Mouse (Mus musculus) A20 (cell line): ENCODE measurements around the gene Dnajb6.
"Not testable (repeated sequence)": the region's sequence is repeated elsewhere in the genome, so short reads cannot be mapped to it uniquely, and the experiment has no call there.

Source experiments
- DNase-seq: peaks from one replicate; pipeline ENCODE4 v3.0.0-alpha.2; 2011; ENCODE audit warnings: low read depth, low spot score

Dnajb6 gene

DNA sequence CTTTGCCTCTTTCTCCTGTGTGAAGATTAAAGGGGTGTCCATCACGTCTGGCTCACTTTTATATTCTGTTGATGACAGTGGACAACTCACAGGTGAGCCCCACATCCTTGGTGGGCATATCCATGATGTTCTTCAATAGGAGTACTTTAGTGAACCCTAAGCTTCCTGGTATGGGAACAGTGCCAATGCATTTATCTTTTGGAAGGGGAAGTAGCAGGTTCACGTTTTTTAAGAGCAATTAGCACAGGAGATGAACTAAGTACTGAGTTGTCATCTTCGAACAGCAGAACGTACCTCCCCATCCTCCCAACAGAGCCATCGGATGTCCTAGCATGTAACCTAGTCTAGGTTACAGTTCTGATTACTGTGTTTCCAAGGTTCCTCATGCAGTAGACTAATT, 23.8 kb downstream of the Dnajb6 start:
- DNase-seq = no peak

DNA sequence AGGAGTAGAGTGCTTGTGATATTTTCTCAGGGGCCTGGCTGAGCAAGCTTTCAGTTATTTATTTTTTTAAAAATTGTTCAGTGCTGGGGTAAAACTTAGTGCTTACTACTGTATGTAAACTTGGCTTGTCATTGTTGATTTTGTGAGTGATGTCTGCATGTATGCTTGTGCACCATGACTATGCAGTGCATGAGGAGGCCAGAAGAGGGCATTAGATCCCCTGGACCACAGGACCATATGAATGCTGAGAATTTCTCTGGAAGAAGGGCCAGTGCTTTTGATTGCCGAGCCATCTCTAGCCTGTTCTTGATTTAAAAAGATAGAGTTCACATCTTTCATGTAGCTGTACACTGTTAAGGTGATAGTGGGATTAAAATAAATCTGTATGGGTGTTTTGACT, 35.4 kb downstream of the Dnajb6 start:
- peak; percentile 48 for DNase-seq

DNA sequence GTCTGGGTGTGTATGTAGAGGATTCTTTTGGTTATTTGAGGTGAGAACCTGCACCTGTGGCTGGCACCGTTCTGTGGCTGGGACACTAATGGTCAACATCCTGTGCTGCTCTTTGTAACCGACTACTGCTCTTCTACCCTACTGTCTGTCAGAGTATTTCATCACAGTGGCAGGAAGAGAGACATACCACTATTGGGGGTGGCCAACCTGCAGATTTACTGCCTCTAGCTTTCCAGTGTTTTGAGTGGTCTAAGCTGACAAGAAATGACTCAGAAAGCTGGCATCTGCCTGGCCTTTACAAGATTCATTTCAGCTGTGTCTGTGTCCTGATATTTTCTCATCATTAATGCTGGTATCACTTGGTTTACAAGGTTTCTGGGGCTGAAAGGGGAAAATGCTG, 36.5 kb downstream of the Dnajb6 start:
- DNase-seq = peak; percentile 63

- peak; percentile 50 for DNase-seq
Measured at GRCm38 (mm10) chr5:29772651-29773330, 37.3 kb downstream of the Dnajb6 start.

DNA sequence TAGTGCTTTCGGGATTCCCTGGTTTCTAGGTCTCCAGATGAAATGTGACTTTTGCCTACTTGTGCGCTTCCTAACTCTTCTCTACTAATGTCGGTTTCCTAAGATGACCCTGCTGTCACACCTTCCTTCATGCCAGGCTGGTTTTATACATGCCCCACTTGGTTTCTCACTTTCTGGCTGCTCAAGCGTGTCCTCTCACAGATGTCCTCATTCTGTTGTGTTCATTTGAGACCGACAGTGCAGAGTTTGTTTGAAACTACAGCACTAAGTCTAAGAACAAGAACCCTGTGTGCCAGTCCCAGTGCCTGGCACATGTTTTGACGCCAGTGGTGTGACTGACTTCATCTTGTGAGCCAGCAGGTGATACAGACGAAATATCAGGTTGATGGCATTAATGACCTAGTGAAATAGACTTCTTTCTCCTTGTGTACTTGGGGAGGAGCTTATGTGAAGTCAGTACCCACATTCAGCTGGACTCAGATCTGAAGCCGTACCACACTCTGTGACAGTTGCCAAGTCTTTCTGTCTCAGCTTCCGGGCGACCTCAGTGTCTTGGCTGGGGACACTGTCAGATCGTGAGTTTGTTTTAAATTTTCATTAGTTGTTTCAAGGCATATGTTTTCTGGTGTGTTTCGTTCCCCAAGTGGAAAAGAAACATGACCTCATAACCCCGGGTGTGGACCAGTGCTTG, 38.1 kb downstream of the Dnajb6 start:
- peak; percentile 87 for DNase-seq

- DNase-seq = no peak
Measured at GRCm38 (mm10) chr5:29775437-29775836, 39.9 kb downstream of the Dnajb6 start.

DNA sequence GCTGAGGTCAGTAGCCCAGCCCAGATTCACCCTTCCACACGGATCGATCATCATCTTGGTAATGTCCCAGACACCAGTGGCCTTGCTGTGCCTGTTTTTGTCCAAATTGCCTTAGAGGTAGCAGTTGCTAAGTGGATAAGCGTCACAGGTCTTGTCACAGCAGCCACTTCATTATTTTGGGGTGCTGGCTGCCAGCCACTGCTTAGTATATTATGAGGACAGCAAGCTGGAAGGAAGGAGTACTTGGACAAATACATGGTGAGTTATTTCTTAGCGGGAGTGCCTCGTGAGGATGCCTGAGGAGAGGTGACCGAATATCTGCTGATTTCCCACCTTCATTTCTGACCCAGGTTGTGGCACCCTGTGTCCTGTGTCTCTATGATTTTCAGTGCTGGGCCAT, 42.5 kb downstream of the Dnajb6 start:
- DNase-seq = no peak

- not testable (repeated sequence) for DNase-seq
Measured at GRCm38 (mm10) chr5:29779733-29780132, 44.2 kb downstream of the Dnajb6 start.

DNA sequence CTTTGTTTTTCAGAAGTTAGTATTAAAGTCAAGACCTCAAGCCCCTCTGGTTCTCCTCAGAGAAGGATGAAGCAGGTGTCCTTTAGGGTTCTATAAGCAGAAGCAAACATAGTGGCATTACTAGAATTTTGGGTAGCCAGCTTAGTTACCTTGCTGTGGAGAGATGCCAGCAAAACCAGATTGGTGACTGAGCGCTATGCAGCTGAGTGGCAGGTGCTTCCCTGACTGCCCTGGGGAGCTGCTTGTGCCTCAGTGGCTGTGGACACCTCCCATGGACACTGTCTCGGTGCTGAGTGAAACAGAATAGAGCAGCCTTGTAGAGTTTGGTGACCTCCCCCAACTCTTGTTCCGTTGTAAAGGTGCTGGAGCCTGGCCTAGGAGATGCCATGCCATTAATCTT, 46.8 kb downstream of the Dnajb6 start:
- DNase-seq = no peak

- DNase-seq = not testable (repeated sequence)
Measured at GRCm38 (mm10) chr5:29784906-29785305, 49.4 kb downstream of the Dnajb6 start.

DNA sequence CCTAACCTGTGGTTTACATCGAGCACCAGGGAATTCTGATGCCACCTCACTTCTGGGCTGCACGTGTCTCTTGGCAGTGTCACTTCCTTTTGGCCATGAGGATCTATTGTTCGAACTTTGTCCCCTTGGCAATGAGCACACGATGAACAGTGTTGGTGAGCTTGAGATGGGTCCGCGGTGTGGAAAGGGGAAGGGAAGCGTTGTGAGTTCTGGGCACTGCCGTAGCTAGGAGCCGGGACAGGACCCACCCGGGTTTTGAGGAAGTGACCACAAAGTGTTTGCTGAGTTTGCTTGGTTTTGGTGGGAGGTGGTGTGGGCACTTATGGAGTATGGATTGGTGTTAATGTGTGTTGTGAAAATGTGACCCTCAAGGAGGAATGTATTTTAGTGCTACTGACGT, 50.5 kb downstream of the Dnajb6 start:
- not testable (repeated sequence) for DNase-seq

DNA sequence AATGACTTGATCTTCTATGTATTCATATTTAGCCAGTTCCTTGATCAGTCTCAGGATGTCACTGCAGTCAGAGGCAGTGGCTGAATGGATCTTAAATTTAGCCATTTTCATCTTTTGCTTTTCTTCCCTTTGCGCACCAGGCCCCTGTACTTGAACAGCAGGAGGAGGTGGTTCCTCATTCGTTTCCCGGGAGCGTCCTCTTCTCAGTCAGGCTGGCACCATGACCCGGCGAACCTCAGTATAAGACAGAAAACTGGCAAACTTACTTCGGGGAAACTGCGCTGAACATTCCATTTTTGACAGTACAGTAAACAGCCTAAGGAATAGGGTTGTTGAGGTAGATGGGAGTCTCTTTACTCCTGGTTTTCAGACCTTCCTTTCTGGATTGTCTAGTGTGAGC, 59.4 kb downstream of the Dnajb6 start:
- DNase-seq = not testable (repeated sequence)

DNA sequence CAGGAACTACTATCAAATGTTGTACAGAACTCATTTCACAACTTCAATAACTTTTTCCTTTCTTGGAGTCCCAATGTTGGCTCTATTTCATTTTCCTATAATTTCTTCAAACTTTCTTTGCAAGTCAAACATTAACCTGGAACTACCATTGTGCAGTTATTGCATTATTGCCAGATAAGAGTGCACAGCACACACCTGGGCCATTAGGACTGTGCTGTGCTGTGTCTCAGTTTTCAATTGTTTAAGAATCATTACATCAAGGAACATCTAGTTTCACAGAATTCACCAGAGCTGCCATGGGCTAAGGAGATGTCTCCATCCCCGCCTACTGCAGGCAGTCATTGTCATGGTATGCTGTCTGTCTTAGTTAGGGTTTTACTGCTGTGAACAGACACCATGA, 73.5 kb downstream of the Dnajb6 start:
- no peak for DNase-seq

DNA sequence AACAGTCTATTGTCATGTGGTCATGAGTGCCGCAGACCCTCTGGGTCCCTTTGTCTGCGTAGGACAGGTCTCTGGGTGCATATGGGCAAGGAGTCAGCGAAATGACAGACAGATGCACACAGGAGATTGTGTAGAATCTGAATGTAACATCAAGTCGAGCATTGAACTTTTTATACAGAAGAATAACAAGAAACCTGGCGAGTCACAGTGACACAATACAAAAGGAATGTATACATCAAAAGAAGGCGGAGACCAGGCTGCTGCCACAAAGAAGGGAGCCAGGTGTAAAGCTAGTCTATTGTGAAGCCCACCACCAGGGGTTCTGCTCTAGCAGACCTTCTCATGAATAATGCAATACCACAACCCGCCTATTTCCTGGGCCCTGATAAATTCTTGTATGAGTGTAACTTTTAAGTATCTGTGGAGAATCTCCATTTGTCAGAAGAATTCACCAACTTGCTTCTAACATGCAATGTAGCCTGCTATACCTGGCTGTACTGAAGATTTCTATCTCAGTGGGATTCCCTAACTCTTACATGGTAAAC, 76.0 kb downstream of the Dnajb6 start:
- not testable (repeated sequence) for DNase-seq

DNA sequence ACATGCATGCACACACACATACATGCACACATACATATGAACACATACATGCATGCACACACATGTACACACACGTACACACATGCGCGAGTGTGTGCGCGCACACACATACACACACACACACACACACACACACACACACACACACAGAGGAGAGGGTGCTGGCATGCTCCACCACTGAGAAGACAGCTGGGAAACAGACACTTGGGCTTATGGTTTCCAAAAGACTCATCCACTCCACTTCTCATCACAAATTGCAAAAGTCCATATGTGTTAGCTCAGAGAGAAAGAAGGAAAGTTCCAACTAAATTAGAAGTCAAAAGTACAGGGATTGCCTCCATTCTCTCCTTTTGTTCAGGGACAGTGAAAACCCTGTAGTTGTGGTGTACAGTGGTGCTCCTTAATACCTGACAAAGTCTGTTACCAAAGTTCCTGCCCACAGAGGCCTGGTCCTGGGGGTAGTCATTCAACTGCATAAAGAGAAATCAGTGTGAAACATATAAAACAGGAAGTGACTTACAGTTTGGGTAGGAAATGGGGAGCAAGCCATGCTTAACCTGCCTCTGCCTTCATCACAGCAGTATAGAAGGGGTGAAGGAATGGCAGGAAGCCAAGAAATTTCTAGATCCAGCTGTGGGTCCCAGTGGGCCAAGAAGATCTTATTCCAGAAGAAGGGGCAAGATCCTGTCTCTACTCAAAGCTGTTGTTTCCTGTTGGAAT, 81.2 kb downstream of the Dnajb6 start:
- DNase-seq = peak; percentile 46

- no peak for DNase-seq
Measured at GRCm38 (mm10) chr5:29817400-29817799, 81.9 kb downstream of the Dnajb6 start.

DNA sequence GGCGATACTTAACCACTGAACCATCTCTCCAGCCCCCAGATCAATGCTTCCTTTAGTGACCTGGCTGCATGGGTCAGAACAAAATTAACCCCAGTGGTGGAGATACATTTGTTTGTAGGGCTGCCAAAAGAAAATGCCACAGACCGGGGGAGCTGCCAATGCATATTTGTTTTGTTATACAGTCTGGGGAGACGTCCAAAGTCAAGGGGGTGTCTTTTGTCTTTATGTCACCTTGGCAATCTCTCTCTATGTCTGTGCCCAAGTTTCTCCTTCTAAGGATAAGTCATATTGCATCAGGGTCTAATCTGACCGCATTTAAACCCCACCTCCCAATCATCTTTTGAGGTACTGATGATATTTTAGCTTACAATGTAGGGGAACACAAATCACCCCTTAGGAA, 82.8 kb downstream of the Dnajb6 start:
- no peak for DNase-seq

GRCm38 (mm10) chr5:29824796-29825195, 89.3 kb downstream of the Dnajb6 start:
- peak; percentile 67 for DNase-seq

GRCm38 (mm10) chr5:29826780-29827179, 91.3 kb downstream of the Dnajb6 start:
- DNase-seq = no peak

DNA sequence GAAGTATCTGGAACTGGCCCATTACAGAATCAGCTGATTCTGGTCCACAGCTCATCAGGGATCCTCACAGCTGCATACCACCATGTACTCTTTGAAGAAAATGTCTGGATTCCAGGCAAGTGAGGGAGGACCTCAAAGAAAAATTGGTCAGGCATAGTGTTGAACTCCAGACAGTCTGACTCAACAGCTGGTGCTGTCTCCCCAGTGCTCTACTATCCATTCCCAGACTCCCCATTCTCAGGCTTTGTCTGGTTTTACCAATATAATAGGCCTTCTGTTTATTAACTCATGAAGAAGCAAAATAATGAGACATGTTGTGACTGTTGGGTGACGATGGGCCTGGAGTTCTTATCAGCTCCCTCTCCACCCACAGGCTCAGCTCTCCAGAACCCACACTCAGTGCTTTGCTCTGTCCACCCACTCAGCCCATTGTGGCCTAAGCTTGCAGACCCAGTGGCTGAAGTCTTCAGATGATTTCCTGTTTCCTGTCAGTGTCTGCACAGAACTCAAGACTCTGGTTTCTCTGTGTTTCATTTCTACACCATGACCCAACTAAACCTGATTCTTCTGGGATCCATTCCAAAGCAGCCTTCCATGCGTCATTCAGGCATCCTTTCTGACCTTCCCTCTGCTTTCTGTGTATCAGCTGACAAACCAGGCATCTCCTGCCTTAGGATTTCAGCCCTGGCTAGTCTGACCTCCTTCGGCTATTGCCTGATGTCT, 107.1 kb downstream of the Dnajb6 start:
- DNase-seq = no peak

GRCm38 (mm10) chr5:29845038-29845437, 109.5 kb downstream of the Dnajb6 start:
- DNase-seq = no peak

GRCm38 (mm10) chr5:29847494-29847893, 112.0 kb downstream of the Dnajb6 start:
- DNase-seq = no peak
